ENCODE assay signal across 9 mouse cellular contexts in the genomic region with DNA sequence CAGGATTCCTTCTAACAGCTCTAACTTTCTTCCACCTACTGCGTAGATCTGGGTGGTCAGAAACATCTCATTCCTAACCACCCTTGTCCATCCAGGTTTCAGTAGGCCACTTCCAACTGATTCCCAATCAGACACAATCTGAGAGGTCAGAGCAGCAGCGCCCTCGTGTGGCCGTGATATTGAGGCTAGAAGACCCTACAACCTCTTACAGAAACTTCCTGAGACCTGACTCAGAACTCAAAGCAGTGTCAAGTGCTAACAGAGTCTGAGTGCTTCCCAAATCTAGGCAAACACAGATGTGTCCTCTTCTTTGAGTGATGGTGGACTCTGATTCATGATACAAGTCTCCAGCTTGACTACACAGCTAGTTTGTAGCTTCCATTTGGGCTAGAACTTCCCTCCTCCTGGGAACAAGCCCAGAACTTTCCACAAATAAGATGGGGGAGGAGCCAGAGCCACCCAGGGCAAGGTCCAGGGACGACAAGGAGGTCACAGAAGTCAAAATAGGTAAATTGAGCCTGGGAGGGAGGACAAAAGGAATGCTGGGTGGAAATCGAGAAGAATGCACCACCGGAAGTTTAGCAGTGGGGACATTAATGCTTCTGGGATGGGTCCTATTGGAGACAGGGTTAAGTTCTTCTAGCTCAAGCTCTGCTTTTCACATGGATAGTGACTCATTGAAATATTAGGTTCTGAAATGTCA. TPM values are rescaled to one million over a fixed set of nuclear protein-coding genes. Genes with fewer than 3 reads are reported as not detected.
DNase-seq lines count a peak whose midpoint lies in the region; ATAC-seq and TF ChIP-seq lines count a peak whose summit lies in the region.
"Had no signal": no experiment of that assay in that cellular context is flagged by ENCODE, and none has a peak within 500 bp of the region (broad histone marks: within the 10 kb centered on the region; RNA-seq: fewer than 3 reads in every experiment).

No protein-coding gene starts in this region.

- peaks cover 2% of the 10 kb centered on the region for H3K4me1 ChIP-seq in ES-Bruce4 (ENCODE audit: control insufficient read depth, insufficient read depth, low read length)
- H3K4me1 ChIP-seq in spleen, adult 2 months (ENCODE audit: control insufficient read depth, insufficient read depth, insufficient read length): peaks cover 1% of the 10 kb centered on the region; the same call in 1 of the 2 replicates
- H3K4me1 ChIP-seq: limb, embryonic 12.5 days had no signal

- 32% methylated on average over 7 of the region's 7 CpGs for WGBS in spleen, adult 2 months

- ATAC-seq in megakaryocyte, adult 5-6 weeks (ENCODE audit: poor library complexity, severe bottlenecking): peak; percentile 45; the same call in 1 of the 2 replicates
- no peak for ATAC-seq in erythroid progenitor cell, adult 5-6 weeks (replicated peaks; ENCODE audit: low FRiP score, poor library complexity, severe bottlenecking)

- H3K9ac ChIP-seq in ES-Bruce4 (ENCODE audit: low read depth, poor library complexity, severe bottlenecking): peak overlapping the region; percentile 37
- H3K9ac ChIP-seq: limb, embryonic 12.5 days had no signal

- intact Hi-C loops in heart, postnatal 36 days (cut with DNase I): loop anchor here (1.0 to 5.0 kb wide), 2 partner anchors 82 to 105 kb away; partner anchors contain the start of gene Trim40

- H3K27ac ChIP-seq in ES-Bruce4 (ENCODE audit: insufficient read depth, low read length): peak overlapping the region; percentile 100
- no peak overlapping the region for H3K27ac ChIP-seq in spleen, adult 2 months (ENCODE audit: insufficient read depth, low read length)
- H3K27ac ChIP-seq: limb, embryonic 12.5 days had no signal

- TF ChIP-seq EP300 in ES-Bruce4 (IDR thresholded peaks at IDR 0.05; ENCODE audit: insufficient read depth, low read depth, low read length): peak; percentile 93

- no peak for TF ChIP-seq POLR2A in ES-Bruce4 (IDR thresholded peaks at IDR 0.05; ENCODE audit: insufficient read depth, low read length)
- TF ChIP-seq POLR2A in spleen, adult 2 months (IDR thresholded peaks at IDR 0.05; ENCODE audit: low read depth, low read length): no peak

- DNase-seq in adrenal gland, postnatal 10 days: peak; percentile 88
- peak; percentile 79 for DNase-seq in embryo, embryonic 9.5 days (ENCODE audit: extremely low spot score)
- peak; percentile 76 to 85 for DNase-seq in heart, postnatal 36 days
- DNase-seq in layer of hippocampus, adult 9-11 months: peak; percentile 58
- DNase-seq in spleen, adult 2 months (ENCODE audit: low read depth in 1 of 2, low spot score in 2 of 2): peak in 1 of 2 experiments; percentile 41

- no peaks in the 10 kb centered on the region for H3K27me3 ChIP-seq in ES-Bruce4 (ENCODE audit: control insufficient read depth, insufficient read depth, low read length, poor library complexity, severe bottlenecking)
- no peaks in the 10 kb centered on the region for H3K27me3 ChIP-seq in spleen, adult 2 months (ENCODE audit: control insufficient read depth, insufficient read depth, low read length)
- H3K27me3 ChIP-seq: limb, embryonic 12.5 days had no signal

- H3K9me3 ChIP-seq in ES-Bruce4 (replicated peaks; ENCODE audit: control insufficient read depth, insufficient read depth, low read length, poor library complexity, severe bottlenecking): no peaks in the 10 kb centered on the region
- H3K9me3 ChIP-seq: limb, embryonic 12.5 days had no signal

- peak; percentile 86 for TF ChIP-seq CTCF in ES-Bruce4 (IDR thresholded peaks at IDR 0.05; ENCODE audit: low read depth, low read length)
- TF ChIP-seq CTCF in spleen, adult 2 months (IDR thresholded peaks at IDR 0.05; ENCODE audit: extremely low read depth, insufficient read depth, insufficient read length, insufficient replicate concordance): peak; percentile 70; the same call in 1 of the 2 replicates

- H3K4me3 ChIP-seq in ES-Bruce4 (ENCODE audit: low read depth, low read length): no peak overlapping the region
- no peak overlapping the region for H3K4me3 ChIP-seq in spleen, adult 2 months (ENCODE audit: extremely low read depth, insufficient read depth, insufficient read length)
- H3K4me3 ChIP-seq: limb, embryonic 12.5 days had no signal

- no peaks in the 10 kb centered on the region for H3K36me3 ChIP-seq in ES-Bruce4 (ENCODE audit: control insufficient read depth, insufficient read depth, low read length, poor library complexity, severe bottlenecking)
- no peaks in the 10 kb centered on the region for H3K36me3 ChIP-seq in spleen, adult 2 months (ENCODE audit: control insufficient read depth, insufficient read depth, low read length)
- H3K36me3 ChIP-seq: limb, embryonic 12.5 days had no signal

RNA-seq across cellular contexts. Expression of gene Zfp57, which starts 3.8 kb away (rescaled TPM):
- polyA plus RNA-seq in ES-Bruce4 (2011; ENCODE audit: insufficient read depth, insufficient read length, low read depth, missing spikeins): 223 and 254 TPM in 2 replicates
- total RNA-seq in adrenal gland, postnatal 10 days (2021): 1 to 10 TPM; 4.0 to 7.7 TPM
- 1 to 10 TPM; 1.0 to 1.8 TPM for total RNA-seq in heart, postnatal 36 days (2021)
- not detected in 2 replicates for total RNA-seq in megakaryocyte, adult 5-6 weeks (2015)
- not detected in 2 replicates for total RNA-seq in megakaryocyte, adult 5-6 weeks (2017)
- polyA plus RNA-seq in spleen, adult 2 months (2012; rRNA removed): 0.62 and 0.75 TPM in 2 replicates
- not detected in 2 replicates for total RNA-seq in erythroid progenitor cell, adult 5-6 weeks (2015; ENCODE audit: low replicate concordance)
- not detected in 2 replicates for total RNA-seq in erythroid progenitor cell, adult 5-6 weeks (2017; ENCODE audit: low replicate concordance)

RNA-seq across cellular contexts. Expression of gene H2-M5, which starts 7.8 kb away (rescaled TPM):
- polyA plus RNA-seq in ES-Bruce4 (2011; ENCODE audit: insufficient read depth, insufficient read length, low read depth, missing spikeins): 12.6 and 13.2 TPM in 2 replicates
- total RNA-seq in adrenal gland, postnatal 10 days (2021): not detected
- total RNA-seq in heart, postnatal 36 days (2021): not detected
- 0.23 TPM in 1 of 2 replicates, not detected in the other for total RNA-seq in megakaryocyte, adult 5-6 weeks (2015)
- total RNA-seq in megakaryocyte, adult 5-6 weeks (2017): not detected in 2 replicates
- polyA plus RNA-seq in spleen, adult 2 months (2012; rRNA removed): 0.28 and 0.48 TPM in 2 replicates
- not detected in 2 replicates for total RNA-seq in erythroid progenitor cell, adult 5-6 weeks (2015; ENCODE audit: low replicate concordance)
- total RNA-seq in erythroid progenitor cell, adult 5-6 weeks (2017; ENCODE audit: low replicate concordance): not detected in 2 replicates

RNA-seq across cellular contexts. Expression of gene 2410137M14Rik, which starts 16.1 kb away (rescaled TPM):
- 2.9 and 4.7 TPM in 2 replicates for polyA plus RNA-seq in ES-Bruce4 (2011; ENCODE audit: insufficient read depth, insufficient read length, low read depth, missing spikeins)
- not detected for total RNA-seq in adrenal gland, postnatal 10 days (2021)
- total RNA-seq in heart, postnatal 36 days (2021): not detected
- total RNA-seq in megakaryocyte, adult 5-6 weeks (2015): not detected in 2 replicates
- total RNA-seq in megakaryocyte, adult 5-6 weeks (2017): not detected in 2 replicates
- not detected in 2 replicates for polyA plus RNA-seq in spleen, adult 2 months (2012; rRNA removed)
- total RNA-seq in erythroid progenitor cell, adult 5-6 weeks (2015; ENCODE audit: low replicate concordance): not detected in 2 replicates
- total RNA-seq in erythroid progenitor cell, adult 5-6 weeks (2017; ENCODE audit: low replicate concordance): not detected in 2 replicates
- polyA plus RNA-seq: limb, embryonic 12.5 days had no signal

RNA-seq across cellular contexts. Expression of gene Mog, which starts 26.0 kb away (rescaled TPM):
- not detected in 2 replicates for polyA plus RNA-seq in ES-Bruce4 (2011; ENCODE audit: insufficient read depth, insufficient read length, low read depth, missing spikeins)
- total RNA-seq in adrenal gland, postnatal 10 days (2021): not detected
- total RNA-seq in heart, postnatal 36 days (2021): not detected
- total RNA-seq in megakaryocyte, adult 5-6 weeks (2015): not detected in 2 replicates
- total RNA-seq in megakaryocyte, adult 5-6 weeks (2017): not detected in 2 replicates
- not detected in 2 replicates for polyA plus RNA-seq in spleen, adult 2 months (2012; rRNA removed)
- total RNA-seq in erythroid progenitor cell, adult 5-6 weeks (2015; ENCODE audit: low replicate concordance): not detected in 2 replicates
- not detected in 2 replicates for total RNA-seq in erythroid progenitor cell, adult 5-6 weeks (2017; ENCODE audit: low replicate concordance)
- polyA plus RNA-seq: limb, embryonic 12.5 days had no signal

RNA-seq across cellular contexts. Expression of gene Znrd1as, which starts 38.8 kb away (rescaled TPM):
- polyA plus RNA-seq in ES-Bruce4 (2011; ENCODE audit: insufficient read depth, insufficient read length, low read depth, missing spikeins): 29.6 and 30.5 TPM in 2 replicates
- total RNA-seq in adrenal gland, postnatal 10 days (2021): 10 to 100 TPM; 10.1 to 11.1 TPM
- 10 to 100 TPM; 13.3 to 13.5 TPM for total RNA-seq in heart, postnatal 36 days (2021)
- total RNA-seq in megakaryocyte, adult 5-6 weeks (2015): 2.2 and 4.3 TPM in 2 replicates
- total RNA-seq in megakaryocyte, adult 5-6 weeks (2017): 5.7 and 6.5 TPM in 2 replicates
- polyA plus RNA-seq in spleen, adult 2 months (2012; rRNA removed): 0.31 and 0.57 TPM in 2 replicates
- 9.6 TPM in 1 of 2 replicates, not detected in the other for total RNA-seq in erythroid progenitor cell, adult 5-6 weeks (2015; ENCODE audit: low replicate concordance)
- total RNA-seq in erythroid progenitor cell, adult 5-6 weeks (2017; ENCODE audit: low replicate concordance): 9.8 TPM in 1 of 2 replicates, not detected in the other
